Mouse (Mus musculus): ENCODE data around the gene Ppp1r36. TPM values are rescaled to one million over a fixed set of nuclear protein-coding genes. Genes with fewer than 3 reads are reported as not detected.
"Not testable (repeated sequence)": the region's sequence is repeated elsewhere in the genome, so short reads cannot be mapped to it uniquely, and the experiment has no call there.

Gene Ppp1r36
- polyA plus RNA-seq, 1 experiment from 2014 or later: 2.8 TPM

DNA sequence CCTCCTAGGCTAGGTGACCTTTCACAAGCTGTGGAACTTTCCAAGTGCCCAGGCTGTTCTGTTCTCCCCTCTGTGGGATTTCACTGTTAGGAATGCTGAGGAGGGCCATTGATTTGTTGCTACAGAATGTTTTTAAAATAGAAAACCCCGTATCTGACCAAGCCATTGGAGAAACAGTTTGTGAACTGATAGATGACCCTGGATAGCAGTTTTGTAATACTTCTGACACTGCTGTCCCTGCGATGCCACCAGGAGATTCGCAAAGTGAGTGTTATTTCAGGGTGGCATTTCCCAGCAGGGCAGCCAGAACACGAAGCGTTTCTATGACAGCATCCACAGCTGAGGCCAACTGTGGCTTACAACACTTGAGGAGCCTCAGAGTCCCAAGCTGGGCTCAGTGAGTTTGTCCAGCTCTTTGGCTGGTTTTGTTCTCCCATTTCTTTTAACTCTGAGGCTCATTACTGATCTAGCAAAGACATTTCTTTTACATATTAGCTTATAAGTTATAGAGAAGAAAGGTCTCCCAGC, 13.6 kb downstream of the Ppp1r36 start:
- Histone ChIP-seq H3K36me3 (ENCODE audit: insufficient read depth) (no peaks in the 10 kb centered on the region), H3K27ac (ENCODE audit: low read depth) (no peak overlapping the region)
- 30% methylated on average over 5 of the region's 5 CpGs for WGBS

DNA sequence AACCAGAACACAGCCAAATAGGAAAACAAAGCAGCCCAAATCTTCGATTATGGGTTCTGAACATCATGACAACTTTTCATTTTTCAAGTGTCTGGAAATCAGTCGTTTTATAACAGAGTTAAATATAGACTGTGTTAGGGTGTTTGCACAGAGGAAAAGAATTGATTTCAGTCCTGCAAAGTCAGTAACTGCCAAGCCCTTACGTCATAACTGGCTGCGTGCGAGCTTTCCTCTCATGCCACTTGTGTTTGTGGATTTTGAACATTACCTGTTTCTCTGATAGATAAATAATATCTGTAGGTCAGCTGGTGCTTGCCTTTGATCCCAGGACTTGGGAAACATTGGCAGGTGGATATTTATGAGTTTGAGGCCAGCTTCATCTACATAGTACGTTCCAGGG, 14.1 kb downstream of the Ppp1r36 start:
- ATAC-seq (ENCODE audit: insufficient read depth) (no peak), DNase-seq (no peak)
- no peaks in the 10 kb centered on the region for H3K9me3 ChIP-seq (ENCODE audit: low read depth, low read length)
- TF ChIP-seq CTCF (IDR thresholded peaks at IDR 0.05; ENCODE audit: low read depth): no peak
- WGBS: 60% methylated on average over 6 of the region's 6 CpGs
- H3K4me1 ChIP-seq (ENCODE audit: insufficient read depth): no peaks in the 10 kb centered on the region
- no peak overlapping the region for H3K27ac ChIP-seq (ENCODE audit: low read depth)
- no peak overlapping the region for H3K9ac ChIP-seq
- H3K4me2 ChIP-seq: no peak overlapping the region
- no peaks in the 10 kb centered on the region for H3K36me3 ChIP-seq (ENCODE audit: insufficient read depth)
- no peak overlapping the region for H3K4me3 ChIP-seq (ENCODE audit: low read depth, low read length)
- H3K27me3 ChIP-seq (ENCODE audit: insufficient read depth, low read length): no peaks in the 10 kb centered on the region

More for the DNA sequence above, 13.6 kb downstream of the Ppp1r36 start:
- Histone ChIP-seq H3K4me1 (ENCODE audit: insufficient read depth) (no peaks in the 10 kb centered on the region), H3K9ac (no peak overlapping the region), H3K27me3 (ENCODE audit: insufficient read depth, low read length) (no peaks in the 10 kb centered on the region), H3K4me3 (ENCODE audit: low read depth, low read length) (no peak overlapping the region), H3K4me2 (no peak overlapping the region), H3K9me3 (ENCODE audit: low read depth, low read length) (no peaks in the 10 kb centered on the region)
- TF ChIP-seq CTCF (IDR thresholded peaks at IDR 0.05; ENCODE audit: low read depth): no peak
- DNase-seq (no peak), ATAC-seq (ENCODE audit: insufficient read depth) (no peak)

DNA sequence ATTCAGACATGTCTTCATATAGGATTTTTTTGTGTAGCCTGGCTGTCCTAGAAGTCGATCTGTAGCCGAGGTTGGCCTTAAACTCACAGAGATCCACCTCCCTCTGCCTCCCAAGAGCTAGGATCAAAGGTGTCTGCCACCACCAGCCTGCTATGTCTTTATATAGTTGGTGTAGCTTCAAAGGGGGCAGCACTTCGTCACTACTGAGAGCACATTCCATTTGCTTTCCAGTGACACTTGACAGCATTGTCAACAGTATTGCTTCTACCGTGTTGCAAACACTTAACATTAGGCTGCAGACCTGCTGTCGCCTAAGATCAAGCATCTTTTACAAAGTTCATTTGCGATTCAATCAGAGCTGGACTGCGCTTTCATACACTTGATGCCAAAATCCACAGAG, 16.8 kb downstream of the Ppp1r36 start:
- Histone ChIP-seq H3K4me2 (peak overlapping the region; percentile 74; the same call in 1 of the 2 replicates), H3K4me1 (ENCODE audit: insufficient read depth) (no peaks in the 10 kb centered on the region), H3K27me3 (ENCODE audit: insufficient read depth, low read length) (no peaks in the 10 kb centered on the region), H3K27ac (ENCODE audit: low read depth) (no peak overlapping the region), H3K36me3 (ENCODE audit: insufficient read depth) (no peaks in the 10 kb centered on the region), H3K9ac (no peak overlapping the region), H3K4me3 (ENCODE audit: low read depth, low read length) (no peak overlapping the region), H3K9me3 (ENCODE audit: low read depth, low read length) (no peaks in the 10 kb centered on the region)
- WGBS: 24% methylated on average over 7 of the region's 7 CpGs
- DNase-seq: peak; percentile 23
- TF ChIP-seq CTCF (IDR thresholded peaks at IDR 0.05; ENCODE audit: low read depth): no peak
- ATAC-seq (ENCODE audit: insufficient read depth): no peak

DNA sequence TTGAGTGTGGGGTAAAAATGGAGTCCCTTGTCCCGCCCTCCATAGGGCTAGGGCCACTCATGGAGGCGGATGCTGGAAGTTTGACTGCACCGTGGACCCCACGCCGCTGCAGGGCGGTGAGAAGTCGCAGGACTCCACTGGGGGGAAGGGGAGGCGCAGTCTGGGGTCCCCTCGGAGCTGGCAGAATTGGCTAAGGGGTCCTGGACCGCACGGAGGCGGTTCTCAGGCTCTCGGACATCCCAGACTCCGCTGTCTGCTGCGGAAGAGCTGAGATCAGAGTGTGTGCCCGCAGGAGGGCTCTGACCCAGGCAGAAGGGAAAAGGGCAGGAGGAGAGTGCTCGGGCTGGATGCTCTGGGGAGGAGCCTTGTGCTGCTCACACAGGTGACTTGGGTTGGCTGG, 17.7 kb downstream of the Ppp1r36 start:
- Histone ChIP-seq H3K27ac (ENCODE audit: low read depth) (no peak overlapping the region), H3K4me3 (ENCODE audit: low read depth, low read length) (peak overlapping the region; percentile 37), H3K36me3 (ENCODE audit: insufficient read depth) (no peaks in the 10 kb centered on the region), H3K4me1 (ENCODE audit: insufficient read depth) (no peaks in the 10 kb centered on the region), H3K9ac (peak overlapping the region; percentile 47; the same call in 1 of the 2 replicates), H3K27me3 (ENCODE audit: insufficient read depth, low read length) (no peaks in the 10 kb centered on the region), H3K9me3 (ENCODE audit: low read depth, low read length) (no peaks in the 10 kb centered on the region), H3K4me2 (peak overlapping the region; percentile 74)
- DNase-seq (peak; percentile 25), ATAC-seq (ENCODE audit: insufficient read depth) (peak; percentile 71)
- under 1% methylated on average over 17 of the region's 17 CpGs for WGBS
- TF ChIP-seq CTCF (IDR thresholded peaks at IDR 0.05; ENCODE audit: low read depth): no peak

DNA sequence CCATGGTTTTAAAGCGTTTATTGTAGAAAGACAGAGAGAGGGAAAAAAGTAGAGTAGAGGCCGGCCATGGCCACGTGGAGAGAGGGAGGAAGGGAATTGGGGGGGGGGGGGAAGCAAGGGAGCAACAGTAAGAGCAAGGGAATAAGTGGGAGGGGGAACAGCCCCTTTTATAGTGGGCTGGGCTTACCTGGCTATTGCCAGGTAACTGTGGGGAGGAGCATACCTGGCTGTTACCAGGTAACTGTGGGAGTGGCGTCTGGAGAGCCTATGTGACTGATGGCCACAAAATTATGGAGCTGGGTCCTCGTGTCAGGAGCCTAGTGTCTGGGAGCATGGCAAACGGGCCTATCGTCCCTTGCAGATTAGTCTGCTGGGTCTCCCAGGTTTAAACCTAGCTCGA, 18.2 kb downstream of the Ppp1r36 start:
- DNase-seq (peak; percentile 39), ATAC-seq (ENCODE audit: insufficient read depth) (no peak; the same call in 1 of the 2 replicates)
- no peaks in the 10 kb centered on the region for H3K4me1 ChIP-seq (ENCODE audit: insufficient read depth)
- H3K36me3 ChIP-seq (ENCODE audit: insufficient read depth): no peaks in the 10 kb centered on the region
- H3K9me3 ChIP-seq (ENCODE audit: low read depth, low read length): no peaks in the 10 kb centered on the region
- no peaks in the 10 kb centered on the region for H3K27me3 ChIP-seq (ENCODE audit: insufficient read depth, low read length)
- peak overlapping the region; percentile 74 for H3K4me2 ChIP-seq
- no peak overlapping the region for H3K27ac ChIP-seq (ENCODE audit: low read depth)
- peak overlapping the region; percentile 37 for H3K4me3 ChIP-seq (ENCODE audit: low read depth, low read length)
- 33% methylated on average over 8 of the region's 8 CpGs for WGBS
- H3K9ac ChIP-seq: peak overlapping the region; percentile 47; the same call in 1 of the 2 replicates
- no peak for TF ChIP-seq CTCF (IDR thresholded peaks at IDR 0.05; ENCODE audit: low read depth)

DNA sequence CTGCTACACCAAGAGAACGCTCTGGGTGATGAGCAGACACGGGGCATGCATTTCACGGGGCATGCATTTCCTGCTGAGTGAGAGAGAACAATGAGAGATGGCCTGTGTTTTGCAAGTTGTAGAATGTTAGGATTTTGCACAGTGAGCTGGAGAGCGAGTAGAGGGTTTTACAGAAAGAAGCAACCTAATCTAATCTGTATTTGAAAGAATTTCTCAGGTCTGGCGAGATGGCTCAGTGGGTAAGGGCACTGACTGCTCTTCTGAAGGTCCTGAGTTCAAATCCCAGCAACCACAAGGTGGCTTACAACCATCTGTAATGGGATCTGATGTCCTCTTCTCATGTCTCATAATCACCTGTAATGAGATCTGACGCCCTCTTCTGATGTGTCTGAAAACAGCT, 26.1 kb downstream of the Ppp1r36 start:
- not testable (repeated sequence) for H3K4me3 ChIP-seq (ENCODE audit: low read depth, low read length); H3K27ac ChIP-seq (ENCODE audit: low read depth); H3K9me3 ChIP-seq (ENCODE audit: low read depth, low read length); H3K27me3 ChIP-seq (ENCODE audit: insufficient read depth, low read length); H3K4me2 ChIP-seq; H3K4me1 ChIP-seq (ENCODE audit: insufficient read depth); ATAC-seq (ENCODE audit: insufficient read depth); DNase-seq; H3K9ac ChIP-seq; H3K36me3 ChIP-seq (ENCODE audit: insufficient read depth)
- WGBS: 77% methylated on average over 6 of the region's 6 CpGs

DNA sequence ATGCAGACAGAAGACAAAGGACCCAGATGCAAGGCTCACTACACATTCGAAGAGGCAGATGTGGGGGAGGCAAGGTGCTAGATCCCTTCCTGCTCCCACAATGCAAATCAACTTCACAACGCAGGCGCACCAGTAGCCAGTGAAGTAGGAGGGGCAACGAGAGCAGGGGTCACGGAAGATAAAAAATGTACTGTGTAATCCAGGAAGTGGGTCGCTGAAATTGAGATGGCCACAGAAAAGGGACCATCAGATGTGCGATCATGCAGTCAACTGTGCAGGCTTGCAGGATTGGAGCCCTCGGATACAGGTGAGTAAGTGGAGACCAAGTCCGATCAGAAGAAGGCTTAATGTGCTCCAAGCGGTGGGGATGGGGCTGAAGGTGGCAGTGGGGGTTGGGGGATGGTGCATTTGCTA, 27.0 kb downstream of the Ppp1r36 start:
- WGBS: 59% methylated on average over 10 of the region's 10 CpGs
- Histone ChIP-seq H3K27ac (ENCODE audit: low read depth) (no peak overlapping the region), H3K27me3 (ENCODE audit: insufficient read depth, low read length) (no peaks in the 10 kb centered on the region), H3K36me3 (ENCODE audit: insufficient read depth) (no peaks in the 10 kb centered on the region), H3K4me2 (no peak overlapping the region), H3K4me3 (ENCODE audit: low read depth, low read length) (no peak overlapping the region), H3K9ac (no peak overlapping the region), H3K4me1 (ENCODE audit: insufficient read depth) (peaks cover 2% of the 10 kb centered on the region; the same call in 1 of the 2 replicates), H3K9me3 (ENCODE audit: low read depth, low read length) (no peaks in the 10 kb centered on the region)
- DNase-seq (no peak), ATAC-seq (ENCODE audit: insufficient read depth) (no peak)
- TF ChIP-seq CTCF (IDR thresholded peaks at IDR 0.05; ENCODE audit: low read depth): no peak

Data from lung, embryonic 14.5 days (tissue).